Mouse (Mus musculus): ENCODE results near the gene Hexdc. TPM values are rescaled to one million over a fixed set of nuclear protein-coding genes. Genes with fewer than 3 reads are reported as not detected.

The Hexdc gene
- polyA plus RNA-seq (2014; fragmentation: Illumina TruSeq; extraction: RNeasy Lipid Tissue Mini Kit (QIAGEN cat#74804)) = 16.2 TPM

GRCm38 (mm10) chr11:121204161-121205006, at the start of gene Hexdc, which contains the start of gene Ogfod3:
Gene Hexdc (plus strand): TSS chr11:121204433.
Gene Ogfod3 (minus strand): TSS chr11:121204711.

GRCm38 (mm10) chr11:121159971-121160370, 44.3 kb upstream of the Hexdc start, which contains the start of gene Uts2r:
Gene Uts2r (plus strand): TSS chr11:121160271.

GRCm38 (mm10) chr11:121229018-121229439, 24.8 kb downstream of the Hexdc start, which contains the start of gene Cybc1:
Gene Cybc1 (minus strand): TSS chr11:121229322.

GRCm38 (mm10) chr11:121236564-121237344, 32.5 kb downstream of the Hexdc start, which contains the start of gene Narf:
Gene Narf (plus strand): TSS chr11:121237253.

GRCm38 (mm10) chr11:121259160-121260100, 55.2 kb downstream of the Hexdc start, which contains the start of gene Foxk2:
Gene Foxk2 (plus strand): TSS chr11:121259990.

Other genes with a start within 250 kb of the Hexdc start
- 69.4 TPM for gene Csnk1d, start 213.1 kb upstream of the Hexdc start, polyA plus RNA-seq (2014; fragmentation: Illumina TruSeq; extraction: RNeasy Lipid Tissue Mini Kit (QIAGEN cat#74804))
- gene Cd7, start 165.0 kb upstream of the Hexdc start, polyA plus RNA-seq (2014; fragmentation: Illumina TruSeq; extraction: RNeasy Lipid Tissue Mini Kit (QIAGEN cat#74804)) = 1.00 TPM
- gene Sectm1b, start 140.9 kb upstream of the Hexdc start, polyA plus RNA-seq (2014; fragmentation: Illumina TruSeq; extraction: RNeasy Lipid Tissue Mini Kit (QIAGEN cat#74804)) = 7.0 TPM
- gene Sectm1a, start 123.2 kb upstream of the Hexdc start, polyA plus RNA-seq (2014; fragmentation: Illumina TruSeq; extraction: RNeasy Lipid Tissue Mini Kit (QIAGEN cat#74804)) = 0.37 TPM
- gene Tex19.2, start 85.8 kb upstream of the Hexdc start, polyA plus RNA-seq (2014; fragmentation: Illumina TruSeq; extraction: RNeasy Lipid Tissue Mini Kit (QIAGEN cat#74804)) = not detected
- gene Tex19.1, start 58.3 kb upstream of the Hexdc start, polyA plus RNA-seq (2014; fragmentation: Illumina TruSeq; extraction: RNeasy Lipid Tissue Mini Kit (QIAGEN cat#74804)) = 0.68 TPM
- gene Uts2r, start 44.2 kb upstream of the Hexdc start, polyA plus RNA-seq (2014; fragmentation: Illumina TruSeq; extraction: RNeasy Lipid Tissue Mini Kit (QIAGEN cat#74804)) = not detected
- gene Ogfod3, start 278 bp downstream of the Hexdc start, polyA plus RNA-seq (2014; fragmentation: Illumina TruSeq; extraction: RNeasy Lipid Tissue Mini Kit (QIAGEN cat#74804)) = 2.3 TPM
- 11.0 TPM for gene Cybc1, start 24.9 kb downstream of the Hexdc start, polyA plus RNA-seq (2014; fragmentation: Illumina TruSeq; extraction: RNeasy Lipid Tissue Mini Kit (QIAGEN cat#74804))
- 12.8 TPM for gene Narf, start 32.8 kb downstream of the Hexdc start, polyA plus RNA-seq (2014; fragmentation: Illumina TruSeq; extraction: RNeasy Lipid Tissue Mini Kit (QIAGEN cat#74804))
- gene Foxk2, start 55.6 kb downstream of the Hexdc start, polyA plus RNA-seq (2014; fragmentation: Illumina TruSeq; extraction: RNeasy Lipid Tissue Mini Kit (QIAGEN cat#74804)) = 24.7 TPM
- gene Wdr45b, start 150.0 kb downstream of the Hexdc start, polyA plus RNA-seq (2014; fragmentation: Illumina TruSeq; extraction: RNeasy Lipid Tissue Mini Kit (QIAGEN cat#74804)) = 109 TPM
- gene Rab40b, start 183.8 kb downstream of the Hexdc start, polyA plus RNA-seq (2014; fragmentation: Illumina TruSeq; extraction: RNeasy Lipid Tissue Mini Kit (QIAGEN cat#74804)) = 4.2 TPM
- gene Fn3krp, start 217.0 kb downstream of the Hexdc start, polyA plus RNA-seq (2014; fragmentation: Illumina TruSeq; extraction: RNeasy Lipid Tissue Mini Kit (QIAGEN cat#74804)) = 12.8 TPM
- gene Fn3k, start 230.5 kb downstream of the Hexdc start, polyA plus RNA-seq (2014; fragmentation: Illumina TruSeq; extraction: RNeasy Lipid Tissue Mini Kit (QIAGEN cat#74804)) = 0.63 TPM
- gene Tbcd, start 247.5 kb downstream of the Hexdc start, polyA plus RNA-seq (2014; fragmentation: Illumina TruSeq; extraction: RNeasy Lipid Tissue Mini Kit (QIAGEN cat#74804)) = 30.1 TPM